Mouse (Mus musculus): ENCODE data around the gene Prkci.

- no peak for TF ChIP-seq POLR2A (IDR thresholded peaks at IDR 0.05; ENCODE audit: extremely low read depth, insufficient read depth, low read length)
- no peak for TF ChIP-seq CTCF (IDR thresholded peaks at IDR 0.05; ENCODE audit: low read depth, low read length)
These were observed 7.9 kb upstream of the Prkci start for GRCm38 (mm10) chr3:30987396-30988318.

Data from liver, adult 2 months (tissue).